Mouse (Mus musculus) small intestine, adult 2 months (tissue): Measurements from ENCODE around the gene Rhoc.

ENCODE experiments used
- CTCF ChIP-seq: fragments of 200-500 bp; IDR thresholded peaks from 2 replicates; pipeline ENCODE4 v1.5.1; 2012; ENCODE audit warnings: low read depth, mild to moderate bottlenecking, control low read depth, inconsistent platforms, low read length, moderate library complexity, mixed read lengths; ENCODE audit not compliant: insufficient replicate concordance, insufficient read length; ENCODE audit errors: extremely low read depth
- POLR2A ChIP-seq: fragments of 200-500 bp; IDR thresholded peaks from 2 replicates; pipeline ENCODE4 v1.6.1; 2012; ENCODE audit warnings: low read depth, mild to moderate bottlenecking, control low read depth, inconsistent platforms, low read length, moderate library complexity

GRCm38 (mm10) chr3:104791671-104792070, 3.5 kb downstream of the Rhoc start:
- no peak for TF ChIP-seq POLR2A
- TF ChIP-seq CTCF, result no peak
